Mouse (Mus musculus) hindbrain, postnatal 0 days (tissue): Measurements from ENCODE around the gene Shisa3. TPM values are rescaled to one million over a fixed set of nuclear protein-coding genes. Genes with fewer than 3 reads are reported as not detected.

Experiments used
- ATAC-seq: fragments of 200-750 bp; cut with Nextera tagmentation; 2 replicates; pipeline ENCODE4 v1.8.0; 2017; ENCODE audit warnings: mild to moderate bottlenecking, moderate TSS enrichment, moderate library complexity
- DNase-seq: peaks from one replicate; pipeline ENCODE4 v3.0.0-alpha.2; 2015; ENCODE audit warnings: low spot score
- H3K27ac ChIP-seq: fragments of 300-500 bp; sonication (generic); 2 replicates; pipeline ENCODE4 v1.5.1; 2014; ENCODE audit warnings: mild to moderate bottlenecking
- H3K27me3 ChIP-seq: fragments of 300-500 bp; sonication (generic); 2 replicates; pipeline ENCODE4 v1.6.1; 2014; ENCODE audit warnings: low read length, mixed read lengths; ENCODE audit not compliant: insufficient read depth
- H3K36me3 ChIP-seq: fragments of 300-500 bp; sonication (generic); 2 replicates; pipeline ENCODE4 v1.6.1; 2014; ENCODE audit warnings: low read length, mixed read lengths; ENCODE audit not compliant: insufficient read depth
- H3K4me1 ChIP-seq: fragments of 300-500 bp; sonication (generic); 2 replicates; pipeline ENCODE4 v1.6.1; 2014; ENCODE audit warnings: antibody characterized with exemption, low read length, mixed read lengths; ENCODE audit not compliant: insufficient read depth
- H3K4me2 ChIP-seq: fragments of 300-500 bp; sonication (generic); 2 replicates; pipeline ENCODE4 v1.6.1; 2014; ENCODE audit warnings: low read depth, mild to moderate bottlenecking, low read length, moderate library complexity, mixed read lengths
- H3K4me3 ChIP-seq: fragments of 300-500 bp; sonication (generic); 2 replicates; pipeline ENCODE4 v1.5.1; 2014; ENCODE audit warnings: low read length
- H3K9ac ChIP-seq: fragments of 300-500 bp; sonication (generic); replicated peaks from 2 replicates; pipeline ENCODE4 v1.6.1; 2014; ENCODE audit warnings: mild to moderate bottlenecking, low read length, moderate library complexity, mixed read lengths
- H3K9me3 ChIP-seq: fragments of 300-500 bp; sonication (generic); 2 replicates; pipeline ENCODE4 v1.6.1; 2016; ENCODE audit warnings: low read length, mixed read lengths
- CTCF ChIP-seq: IDR thresholded peaks from 2 replicates; pipeline ENCODE4 v1.5.1; 2016; ENCODE audit warnings: antibody characterized with exemption, control low read depth, low read depth
- WGBS: fragments of 180-500 bp; shearing (Covaris S2); extraction: QIAGEN DNeasy Blood & Tissue Kit; methylation state at CpG from one replicate; pipeline ENCODE4 v1.1.7; 2014; 5-methylcytosine and 5-hydroxymethylcytosine counted together
- polyA plus RNA-seq: library from polyadenylated mRNA; unstranded; fragments of >200 nt; fragmentation: Nextera tagmentation; extraction: Ambion mirVana; gene quantifications from 2 replicates; pipeline ENCODE4 v1.2.1, GENCODE M21; 2015
- total RNA-seq: library from RNA; depleted of rRNA; stranded (reverse); fragments of >200 nt; gene quantifications from 2 replicates; pipeline ENCODE4 v1.2.3, GENCODE M21; 2014

Shisa3 gene
- total and polyA plus RNA-seq, 2 experiments from 2014 or later, result 1.6 to 3.2 TPM

DNA sequence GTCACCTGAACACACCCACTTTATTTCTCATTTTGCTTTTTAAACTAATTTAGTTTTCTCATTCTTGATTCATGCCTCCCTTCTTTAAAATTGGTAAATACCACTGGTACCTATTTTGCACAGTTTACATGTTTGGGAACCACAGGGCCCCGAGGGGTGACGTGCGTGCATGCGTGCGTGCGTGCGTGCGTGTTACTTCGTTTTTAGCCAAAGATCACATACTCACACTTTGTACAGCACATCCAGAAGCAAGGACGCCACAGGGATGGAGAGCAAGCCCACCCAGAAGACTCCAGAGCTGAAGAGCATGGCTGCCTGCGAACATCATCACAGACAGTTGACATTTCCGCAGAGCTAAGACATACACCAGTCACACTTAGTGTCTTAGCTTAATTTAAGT, 23.6 kb downstream of the Shisa3 start:
- Histone ChIP-seq H3K4me3 (no peak overlapping the region), H3K4me1 (0 out of 2 replicates have a peak, but pooled peaks cover 5% of the 10 kb centered on the region), H3K9me3 (no peaks in the 10 kb centered on the region), H3K36me3 (no peaks in the 10 kb centered on the region), H3K27ac (no peak overlapping the region), H3K4me2 (no peak overlapping the region), H3K9ac (no peak overlapping the region), H3K27me3 (no peaks in the 10 kb centered on the region)
- ATAC-seq (no peak), DNase-seq (no peak)
- TF ChIP-seq CTCF, result no peak
- 95% methylated on average over 12 of the region's 12 CpGs for WGBS

DNA sequence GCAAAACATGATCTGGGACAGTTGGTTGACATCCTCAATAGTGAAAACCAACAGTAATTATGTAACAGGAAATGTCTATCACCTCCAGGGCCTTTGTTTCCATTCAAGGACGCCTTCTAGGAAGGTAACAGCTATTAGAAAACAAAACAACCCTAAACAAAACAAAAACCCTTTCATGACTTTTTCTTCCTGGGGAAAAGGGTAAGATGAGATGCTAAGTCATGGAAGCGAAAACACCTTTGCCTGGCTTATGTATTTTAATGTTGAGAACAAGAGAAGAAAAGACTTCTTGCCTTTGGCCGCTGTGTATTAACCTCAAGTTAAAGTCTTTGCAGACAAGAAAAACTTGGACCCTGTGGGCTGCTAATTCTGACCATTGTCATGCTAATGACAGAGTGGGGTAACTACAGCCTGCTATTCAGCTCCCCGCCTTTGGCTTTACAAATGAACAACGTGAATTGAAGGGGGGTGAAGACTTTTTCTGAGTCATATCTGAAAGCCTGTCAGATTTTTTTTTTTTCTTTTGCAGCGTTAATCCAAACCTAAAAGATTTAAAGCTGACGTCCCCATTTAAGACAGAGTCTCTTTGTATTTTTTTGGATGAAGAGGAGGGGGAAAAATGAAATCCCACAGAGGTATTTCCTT, 25.6 kb downstream of the Shisa3 start:
- H3K27me3 ChIP-seq, result no peaks in the 10 kb centered on the region
- 25% methylated on average over 7 of the region's 7 CpGs for WGBS

DNA sequence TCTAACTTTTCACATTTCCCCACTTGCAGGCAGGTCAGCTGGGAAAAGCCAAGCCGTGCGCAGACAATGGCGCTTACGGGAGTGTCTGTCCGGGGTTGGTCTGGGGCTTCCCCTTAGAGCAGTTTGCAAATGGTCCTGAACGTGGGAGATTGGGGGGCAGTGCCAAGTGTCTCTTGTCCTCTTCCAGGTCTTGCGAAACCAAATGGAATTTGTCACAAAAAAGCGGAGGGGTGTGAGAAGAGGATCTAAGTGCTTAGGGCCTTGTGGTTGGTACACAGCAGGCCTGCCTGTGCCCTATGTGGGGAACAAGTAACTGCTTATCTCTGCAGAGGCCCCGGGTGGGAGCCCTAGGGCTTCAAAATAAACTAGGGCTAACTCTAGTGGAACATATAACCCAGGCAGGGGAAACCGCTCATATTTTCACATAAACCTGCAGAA, 26.2 kb downstream of the Shisa3 start:
- no peaks in the 10 kb centered on the region for H3K27me3 ChIP-seq
- H3K9me3 ChIP-seq, result no peaks in the 10 kb centered on the region
- H3K4me2 ChIP-seq, result peak overlapping the region; percentile 6; the same call in 1 of the 2 replicates
- 19% methylated on average over 10 of the region's 10 CpGs for WGBS
- no peak overlapping the region for H3K4me3 ChIP-seq
- no peaks in the 10 kb centered on the region for H3K36me3 ChIP-seq
- peak; percentile 66 for ATAC-seq
- H3K9ac ChIP-seq, result no peak overlapping the region
- DNase-seq, result no peak
- peak overlapping the region; percentile 51; the same call in 1 of the 2 replicates for H3K27ac ChIP-seq
- TF ChIP-seq CTCF, result no peak
- 0 out of 2 replicates have a peak, but pooled peaks cover 5% of the 10 kb centered on the region for H3K4me1 ChIP-seq

More for the DNA sequence above, 25.6 kb downstream of the Shisa3 start:
- ATAC-seq, result peak; percentile 72
- TF ChIP-seq CTCF, result no peak
- H3K4me1 ChIP-seq, result 0 out of 2 replicates have a peak, but pooled peaks cover 5% of the 10 kb centered on the region
- no peak overlapping the region for H3K4me3 ChIP-seq
- no peaks in the 10 kb centered on the region for H3K36me3 ChIP-seq
- H3K9ac ChIP-seq, result no peak overlapping the region
- H3K4me2 ChIP-seq, result peak overlapping the region; percentile 6; the same call in 1 of the 2 replicates
- peak; percentile 27 for DNase-seq
- H3K27ac ChIP-seq, result peak overlapping the region; percentile 51; the same call in 1 of the 2 replicates
- H3K9me3 ChIP-seq, result no peaks in the 10 kb centered on the region

DNA sequence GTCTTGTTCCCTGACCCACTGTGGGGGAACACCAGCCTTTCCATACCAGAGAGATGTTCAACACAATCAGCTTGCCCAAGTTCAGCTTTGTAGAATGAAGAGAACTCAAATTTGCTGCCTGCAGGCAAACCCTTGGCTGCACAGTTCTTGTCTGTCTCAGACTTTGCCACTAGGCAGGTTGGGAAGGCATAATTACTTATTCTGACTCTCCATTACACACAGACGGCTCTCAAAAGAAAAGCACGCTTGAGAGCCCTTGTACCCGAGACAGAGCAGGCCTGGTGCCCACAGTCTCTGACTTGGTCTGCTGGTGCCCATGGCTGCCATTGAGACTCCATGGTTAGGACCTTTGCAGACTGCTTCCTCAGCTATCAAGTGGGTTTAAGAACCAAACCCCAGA, 26.7 kb downstream of the Shisa3 start:
- Histone ChIP-seq H3K4me3 (no peak overlapping the region), H3K27me3 (no peaks in the 10 kb centered on the region), H3K4me1 (0 out of 2 replicates have a peak, but pooled peaks cover 5% of the 10 kb centered on the region), H3K27ac (peak overlapping the region; percentile 51; the same call in 1 of the 2 replicates), H3K9ac (no peak overlapping the region), H3K36me3 (no peaks in the 10 kb centered on the region), H3K4me2 (no peak overlapping the region), H3K9me3 (no peaks in the 10 kb centered on the region)
- WGBS, result 18% methylated on average over 3 of the region's 3 CpGs
- no peak for TF ChIP-seq CTCF
- DNase-seq (peak; percentile 40), ATAC-seq (peak; percentile 70)

DNA sequence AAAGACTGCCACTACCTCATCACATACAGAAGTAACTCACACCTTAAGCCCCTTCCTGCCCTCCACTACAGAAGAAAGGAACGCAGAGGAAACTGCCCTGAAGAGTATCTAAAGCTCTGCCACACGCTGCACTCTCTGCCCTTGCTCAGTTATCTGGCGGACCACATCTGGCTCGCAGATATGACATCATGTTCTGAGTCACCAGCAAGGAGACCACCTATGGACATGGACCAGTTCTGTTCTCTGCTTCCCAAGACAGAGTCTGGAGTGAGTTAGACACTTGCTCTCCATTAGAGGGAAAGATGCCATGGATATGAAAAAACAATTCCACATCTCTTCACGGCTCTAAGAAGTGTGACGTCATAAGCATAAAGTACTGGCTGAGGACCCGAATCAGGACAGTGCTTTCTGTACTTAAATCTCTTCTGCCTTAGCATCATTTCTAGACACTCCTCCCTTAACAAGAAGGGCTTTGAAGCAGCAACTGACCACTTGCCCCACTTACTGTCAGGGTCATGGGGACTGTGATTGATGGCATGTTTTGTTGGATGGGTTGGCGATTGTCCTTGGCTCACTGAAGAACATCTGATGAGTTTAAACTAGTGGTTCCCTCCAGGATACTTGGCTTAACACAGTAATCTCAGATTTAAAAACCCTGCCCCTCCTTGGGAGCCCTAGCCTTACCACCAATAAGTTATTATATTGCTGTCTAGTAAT, 33.1 kb downstream of the Shisa3 start:
- DNase-seq, result no peak
- Histone ChIP-seq H3K4me1 (no peaks in the 10 kb centered on the region), H3K36me3 (peaks cover 9% of the 10 kb centered on the region), H3K4me2 (no peak overlapping the region), H3K4me3 (no peak overlapping the region), H3K9me3 (no peaks in the 10 kb centered on the region), H3K27me3 (no peaks in the 10 kb centered on the region), H3K9ac (no peak overlapping the region), H3K27ac (no peak overlapping the region)
- ATAC-seq, result no peak
- WGBS, result 76% methylated on average over 8 of the region's 8 CpGs
- TF ChIP-seq CTCF, result no peak

DNA sequence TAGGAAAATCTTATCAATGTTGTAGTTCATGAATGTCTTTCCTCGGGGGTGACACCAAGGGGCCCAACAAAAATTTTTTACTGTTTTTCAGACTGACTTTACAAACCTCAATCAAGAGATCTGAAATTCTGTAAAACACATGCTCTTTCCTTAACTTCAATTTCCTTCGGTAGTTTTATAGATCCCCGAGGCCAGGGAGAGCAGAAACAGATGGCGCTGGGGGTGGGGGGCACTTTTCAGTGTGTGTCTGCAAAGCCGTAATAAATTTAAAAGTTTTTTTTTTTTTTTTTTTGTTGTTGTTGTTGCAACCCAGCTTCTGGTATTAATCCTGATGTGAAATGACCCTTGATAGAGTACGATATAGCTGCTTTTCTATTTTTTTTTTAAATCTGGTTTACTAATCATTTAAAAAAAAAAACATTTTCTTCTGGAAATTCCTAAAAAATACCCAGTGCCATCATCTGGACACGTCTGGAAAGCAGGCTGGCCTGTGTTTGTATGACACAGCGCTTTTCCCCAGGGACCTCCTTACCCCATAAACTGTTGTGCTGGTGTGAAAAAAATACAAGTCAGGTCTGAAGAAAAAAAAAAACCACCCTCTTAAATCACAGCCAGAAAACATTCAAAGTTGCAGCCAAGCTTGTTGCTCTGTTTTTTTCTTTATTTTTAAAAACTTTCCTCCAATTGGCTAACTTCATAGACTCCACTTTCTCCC, 33.9 kb downstream of the Shisa3 start:
- Histone ChIP-seq H3K27ac (no peak overlapping the region), H3K9ac (no peak overlapping the region), H3K9me3 (no peaks in the 10 kb centered on the region), H3K4me1 (no peaks in the 10 kb centered on the region), H3K4me2 (no peak overlapping the region), H3K27me3 (no peaks in the 10 kb centered on the region), H3K4me3 (no peak overlapping the region), H3K36me3 (peaks cover 9% of the 10 kb centered on the region)
- ATAC-seq, result no peak
- 66% methylated on average over 8 of the region's 8 CpGs for WGBS
- TF ChIP-seq CTCF, result no peak
- DNase-seq, result no peak
